Mouse (Mus musculus) hindbrain, embryonic 10.5 days (tissue): ENCODE results near the gene R3hdm1. TPM values are rescaled to one million over a fixed set of nuclear protein-coding genes. Genes with fewer than 3 reads are reported as not detected.
A peak's percentile ranks its signal among the peaks of the same experiment; 100 is the strongest.
"Not testable (repeated sequence)": the region's sequence is repeated elsewhere in the genome, so short reads cannot be mapped to it uniquely, and the experiment has no call there.

ENCODE experiments used
- DNase-seq: peaks from one replicate; pipeline ENCODE4 v3.0.0-alpha.2; 2017; ENCODE audit warnings: low spot score
- H3K27ac ChIP-seq: fragments of 300-500 bp; sonication (generic); 2 replicates; pipeline ENCODE4 v1.5.1; 2016; ENCODE audit warnings: mild to moderate bottlenecking, moderate library complexity
- H3K27me3 ChIP-seq: fragments of 300-500 bp; sonication (generic); 2 replicates; pipeline ENCODE4 v1.6.1; 2016; ENCODE audit warnings: mild to moderate bottlenecking; ENCODE audit not compliant: poor library complexity, insufficient read depth, severe bottlenecking
- H3K36me3 ChIP-seq: fragments of 300-500 bp; sonication (generic); 2 replicates; pipeline ENCODE4 v1.6.1; 2016; ENCODE audit warnings: mild to moderate bottlenecking, moderate library complexity
- H3K4me1 ChIP-seq: fragments of 300-500 bp; sonication (generic); replicated peaks from 2 replicates; pipeline ENCODE4 v1.6.1; 2016; ENCODE audit warnings: mild to moderate bottlenecking
- H3K4me3 ChIP-seq: fragments of 300-500 bp; sonication (generic); 2 replicates; pipeline ENCODE4 v1.5.1; 2016; ENCODE audit warnings: mild to moderate bottlenecking, moderate library complexity
- H3K9me3 ChIP-seq: fragments of 300-500 bp; sonication (generic); 2 replicates; pipeline ENCODE4 v1.6.1; 2016; ENCODE audit warnings: mild to moderate bottlenecking, moderate library complexity
- WGBS: fragments of 180-500 bp; shearing (Covaris S2); methylation state at CpG from one replicate; pipeline ENCODE4 v1.1.7; 2016; 5-methylcytosine and 5-hydroxymethylcytosine counted together
- polyA plus RNA-seq: library from polyadenylated mRNA; unstranded; fragments of >200 nt; fragmentation: Nextera tagmentation; extraction: Ambion mirVana; gene quantifications from 2 replicates; pipeline ENCODE4 v1.2.1, GENCODE M21; 2016

Gene R3hdm1
- polyA plus RNA-seq, 1 experiment from 2014 or later: 79.0 TPM

- H3K9me3 ChIP-seq: no peaks in the 10 kb centered on the region
- H3K4me3 ChIP-seq: no peak overlapping the region
- WGBS: 79% methylated on average over 2 of the region's 2 CpGs
- peaks cover 71% of the 10 kb centered on the region for H3K36me3 ChIP-seq
- H3K27ac ChIP-seq: no peak overlapping the region
- no peak for DNase-seq
- H3K27me3 ChIP-seq: no peaks in the 10 kb centered on the region
- H3K4me1 ChIP-seq: no peaks in the 10 kb centered on the region
Measured at GRCm38 (mm10) chr1:128191426-128191825, 88.3 kb downstream of the R3hdm1 start.

GRCm38 (mm10) chr1:128192369-128192768, 89.3 kb downstream of the R3hdm1 start:
- no peaks in the 10 kb centered on the region for H3K9me3 ChIP-seq
- H3K27ac ChIP-seq: no peak overlapping the region
- no peak for DNase-seq
- no peaks in the 10 kb centered on the region for H3K4me1 ChIP-seq
- WGBS: 87% methylated on average over 7 of the region's 7 CpGs
- H3K27me3 ChIP-seq: no peaks in the 10 kb centered on the region
- no peak overlapping the region for H3K4me3 ChIP-seq
- peaks cover 71% of the 10 kb centered on the region for H3K36me3 ChIP-seq

GRCm38 (mm10) chr1:128194011-128194410, 90.9 kb downstream of the R3hdm1 start:
- Histone ChIP-seq H3K36me3 (peaks cover 67% of the 10 kb centered on the region), H3K9me3 (no peaks in the 10 kb centered on the region), H3K4me3 (no peak overlapping the region), H3K4me1 (no peaks in the 10 kb centered on the region), H3K27me3 (no peaks in the 10 kb centered on the region), H3K27ac (no peak overlapping the region)
- WGBS: 72% methylated on average over 2 of the region's 2 CpGs
- DNase-seq: no peak

- Histone ChIP-seq H3K36me3 (peaks cover 67% of the 10 kb centered on the region), H3K9me3 (no peaks in the 10 kb centered on the region), H3K27ac (no peak overlapping the region), H3K27me3 (no peaks in the 10 kb centered on the region), H3K4me1 (no peaks in the 10 kb centered on the region), H3K4me3 (no peak overlapping the region)
- no peak for DNase-seq
- WGBS: 92% methylated on average over 1 of the region's 1 CpGs
Measured at GRCm38 (mm10) chr1:128197353-128197752, 94.3 kb downstream of the R3hdm1 start.

GRCm38 (mm10) chr1:128213261-128213660, 110.2 kb downstream of the R3hdm1 start:
- H3K9me3 ChIP-seq: no peaks in the 10 kb centered on the region
- no peaks in the 10 kb centered on the region for H3K4me1 ChIP-seq
- 88% methylated on average over 5 of the region's 5 CpGs for WGBS
- no peaks in the 10 kb centered on the region for H3K27me3 ChIP-seq
- H3K4me3 ChIP-seq: no peak overlapping the region
- no peak overlapping the region for H3K27ac ChIP-seq
- DNase-seq: no peak
- H3K36me3 ChIP-seq: peaks cover 73% of the 10 kb centered on the region

- Histone ChIP-seq H3K27me3 (no peaks in the 10 kb centered on the region), H3K9me3 (no peaks in the 10 kb centered on the region), H3K36me3 (peaks cover 66% of the 10 kb centered on the region), H3K4me3 (no peak overlapping the region), H3K4me1 (no peaks in the 10 kb centered on the region), H3K27ac (no peak overlapping the region)
- DNase-seq: no peak
- 95% methylated on average over 2 of the region's 2 CpGs for WGBS
Measured at GRCm38 (mm10) chr1:128221886-128222285, 118.8 kb downstream of the R3hdm1 start.

- DNase-seq: no peak
- Histone ChIP-seq H3K27me3 (no peaks in the 10 kb centered on the region), H3K9me3 (no peaks in the 10 kb centered on the region), H3K4me1 (no peaks in the 10 kb centered on the region), H3K4me3 (no peak overlapping the region), H3K27ac (no peak overlapping the region), H3K36me3 (peaks cover 67% of the 10 kb centered on the region)
- 81% methylated on average over 1 of the region's 1 CpGs for WGBS
Measured at GRCm38 (mm10) chr1:128223304-128223703, 120.2 kb downstream of the R3hdm1 start.

- Histone ChIP-seq H3K36me3 (peaks cover 90% of the 10 kb centered on the region), H3K27me3 (no peaks in the 10 kb centered on the region), H3K4me1 (no peaks in the 10 kb centered on the region), H3K27ac (no peak overlapping the region), H3K9me3 (no peaks in the 10 kb centered on the region), H3K4me3 (no peak overlapping the region)
- 95% methylated on average over 4 of the region's 4 CpGs for WGBS
- DNase-seq: no peak
Measured at GRCm38 (mm10) chr1:128235181-128235580, 132.1 kb downstream of the R3hdm1 start.

GRCm38 (mm10) chr1:128243627-128243995, 140.5 kb downstream of the R3hdm1 start, which contains the start of gene Ubxn4:
TSS of gene Ubxn4 (plus strand) at chr1:128243964.
- H3K4me1 ChIP-seq: peaks cover 23% of the 10 kb centered on the region
- peak within 1 kb of the TSS; percentile 87 for H3K4me3 ChIP-seq
- H3K27me3 ChIP-seq: no peaks in the 10 kb centered on the region
- DNase-seq: no peak
- H3K9me3 ChIP-seq: no peaks in the 10 kb centered on the region
- WGBS: 12% methylated on average over 10 of the region's 10 CpGs
- H3K27ac ChIP-seq: peak within 1 kb of the TSS; percentile 95
- H3K36me3 ChIP-seq: peaks cover 12% of the 10 kb centered on the region; the same call in 1 of the 2 replicates

- H3K27me3 ChIP-seq: no peaks in the 10 kb centered on the region
- WGBS: under 1% methylated on average over 71 of the region's 71 CpGs
- peak overlapping the region; percentile 87 for H3K4me3 ChIP-seq
- no peaks in the 10 kb centered on the region for H3K9me3 ChIP-seq
- H3K27ac ChIP-seq: peak overlapping the region; percentile 95
- peak; percentile 98 for DNase-seq
- H3K4me1 ChIP-seq: peaks cover 23% of the 10 kb centered on the region
- H3K36me3 ChIP-seq: peaks cover 8% of the 10 kb centered on the region; the same call in 1 of the 2 replicates
Measured at GRCm38 (mm10) chr1:128243996-128244726, 141.1 kb downstream of the R3hdm1 start.

GRCm38 (mm10) chr1:128244727-128245355, 141.7 kb downstream of the R3hdm1 start:
- DNase-seq: peak; percentile 62

GRCm38 (mm10) chr1:128267061-128267460, 164.0 kb downstream of the R3hdm1 start:
- H3K4me1 ChIP-seq, H3K4me3 ChIP-seq, DNase-seq, H3K9me3 ChIP-seq, H3K27ac ChIP-seq, H3K27me3 ChIP-seq: not testable (repeated sequence)
- peaks cover 97% of the 10 kb centered on the region for H3K36me3 ChIP-seq
- 87% methylated on average over 7 of the region's 7 CpGs for WGBS

More at GRCm38 (mm10) chr1:128244727-128245355, 141.7 kb downstream of the R3hdm1 start:
- no peaks in the 10 kb centered on the region for H3K27me3 ChIP-seq
- peaks cover 6% of the 10 kb centered on the region for H3K36me3 ChIP-seq
- 2% methylated on average over 19 of the region's 19 CpGs for WGBS
- peaks cover 23% of the 10 kb centered on the region for H3K4me1 ChIP-seq
- H3K27ac ChIP-seq: peak overlapping the region; percentile 95
- H3K9me3 ChIP-seq: no peaks in the 10 kb centered on the region
- peak overlapping the region; percentile 87 for H3K4me3 ChIP-seq

- H3K27ac ChIP-seq: no peak overlapping the region
- no peaks in the 10 kb centered on the region for H3K4me1 ChIP-seq
- no peak overlapping the region for H3K4me3 ChIP-seq
- 92% methylated on average over 3 of the region's 3 CpGs for WGBS
- H3K27me3 ChIP-seq: no peaks in the 10 kb centered on the region
- H3K9me3 ChIP-seq: no peaks in the 10 kb centered on the region
- DNase-seq: no peak
- H3K36me3 ChIP-seq: peaks cover 98% of the 10 kb centered on the region
Measured at GRCm38 (mm10) chr1:128270731-128271130, 167.6 kb downstream of the R3hdm1 start.
